Mouse (Mus musculus) hindbrain, embryonic 10.5 days (tissue): ENCODE data around the gene Mfap2. TPM values are rescaled to one million over a fixed set of nuclear protein-coding genes. Genes with fewer than 3 reads are reported as not detected.

Source experiments
- DNase-seq: peaks from one replicate; pipeline ENCODE4 v3.0.0-alpha.2; 2017; ENCODE audit warnings: low spot score
- H3K27ac ChIP-seq: fragments of 300-500 bp; sonication (generic); 2 replicates; pipeline ENCODE4 v1.5.1; 2016; ENCODE audit warnings: mild to moderate bottlenecking, moderate library complexity
- H3K27me3 ChIP-seq: fragments of 300-500 bp; sonication (generic); 2 replicates; pipeline ENCODE4 v1.6.1; 2016; ENCODE audit warnings: mild to moderate bottlenecking; ENCODE audit not compliant: poor library complexity, insufficient read depth, severe bottlenecking
- H3K36me3 ChIP-seq: fragments of 300-500 bp; sonication (generic); 2 replicates; pipeline ENCODE4 v1.6.1; 2016; ENCODE audit warnings: mild to moderate bottlenecking, moderate library complexity
- H3K4me1 ChIP-seq: fragments of 300-500 bp; sonication (generic); replicated peaks from 2 replicates; pipeline ENCODE4 v1.6.1; 2016; ENCODE audit warnings: mild to moderate bottlenecking
- H3K4me3 ChIP-seq: fragments of 300-500 bp; sonication (generic); 2 replicates; pipeline ENCODE4 v1.5.1; 2016; ENCODE audit warnings: mild to moderate bottlenecking, moderate library complexity
- H3K9me3 ChIP-seq: fragments of 300-500 bp; sonication (generic); 2 replicates; pipeline ENCODE4 v1.6.1; 2016; ENCODE audit warnings: mild to moderate bottlenecking, moderate library complexity
- WGBS: fragments of 180-500 bp; shearing (Covaris S2); methylation state at CpG from one replicate; pipeline ENCODE4 v1.1.7; 2016; 5-methylcytosine and 5-hydroxymethylcytosine counted together
- polyA plus RNA-seq: library from polyadenylated mRNA; unstranded; fragments of >200 nt; fragmentation: Nextera tagmentation; extraction: Ambion mirVana; gene quantifications from 2 replicates; pipeline ENCODE4 v1.2.1, GENCODE M21; 2016

Gene Mfap2
- polyA plus RNA-seq, 1 experiment from 2014 or later: 334 TPM

DNA sequence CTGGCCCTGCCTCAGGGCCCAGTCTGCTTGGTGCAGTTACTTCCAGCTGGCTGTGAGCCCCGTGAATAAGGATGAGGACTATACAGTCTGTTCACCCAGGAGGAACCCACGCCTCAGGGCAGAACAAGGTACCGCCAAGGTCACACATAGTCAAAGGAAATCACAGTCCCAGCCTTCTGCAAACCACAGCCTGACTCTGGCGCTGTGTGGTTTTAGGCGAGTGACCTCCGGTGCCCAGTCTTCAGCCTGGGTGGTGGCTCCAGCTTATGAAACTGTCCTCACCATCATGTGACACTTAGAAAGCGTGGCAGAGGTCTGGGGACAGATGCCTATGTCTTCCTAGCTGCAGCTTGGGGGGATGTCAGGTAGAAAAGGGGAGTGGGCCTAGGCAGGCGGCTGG is 14.4 kb upstream of the Mfap2 start:
- Histone ChIP-seq H3K36me3 (peaks cover 86% of the 10 kb centered on the region), H3K4me3 (no peak overlapping the region), H3K27me3 (no peaks in the 10 kb centered on the region), H3K9me3 (no peaks in the 10 kb centered on the region), H3K27ac (no peak overlapping the region), H3K4me1 (peaks cover 10% of the 10 kb centered on the region)
- DNase-seq: no peak
- WGBS: 90% methylated on average over 8 of the region's 8 CpGs

DNA sequence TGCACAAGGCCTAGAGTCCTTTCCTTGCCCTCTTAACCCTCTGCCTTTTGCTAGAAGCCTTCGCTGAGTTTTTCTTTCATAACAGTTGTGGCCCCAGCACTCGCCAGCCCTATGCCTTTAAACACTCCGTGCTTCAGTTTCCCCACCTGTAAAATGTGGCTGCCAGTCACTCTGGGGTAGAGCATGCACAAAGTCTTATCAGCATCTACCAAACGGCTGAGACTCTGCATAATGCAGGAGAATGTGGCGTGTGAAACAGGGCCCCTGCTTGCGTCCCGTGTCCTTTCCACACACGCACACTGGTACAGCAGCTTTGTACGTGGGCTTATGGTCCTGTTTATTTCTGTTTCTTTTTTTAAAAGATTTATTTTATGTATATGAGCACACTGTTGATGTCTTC is 13.4 kb upstream of the Mfap2 start:
- Histone ChIP-seq H3K27me3 (no peaks in the 10 kb centered on the region), H3K27ac (no peak overlapping the region), H3K4me1 (peaks cover 9% of the 10 kb centered on the region), H3K9me3 (no peaks in the 10 kb centered on the region), H3K36me3 (peaks cover 96% of the 10 kb centered on the region), H3K4me3 (no peak overlapping the region)
- WGBS: 95% methylated on average over 9 of the region's 9 CpGs
- DNase-seq: no peak

DNA sequence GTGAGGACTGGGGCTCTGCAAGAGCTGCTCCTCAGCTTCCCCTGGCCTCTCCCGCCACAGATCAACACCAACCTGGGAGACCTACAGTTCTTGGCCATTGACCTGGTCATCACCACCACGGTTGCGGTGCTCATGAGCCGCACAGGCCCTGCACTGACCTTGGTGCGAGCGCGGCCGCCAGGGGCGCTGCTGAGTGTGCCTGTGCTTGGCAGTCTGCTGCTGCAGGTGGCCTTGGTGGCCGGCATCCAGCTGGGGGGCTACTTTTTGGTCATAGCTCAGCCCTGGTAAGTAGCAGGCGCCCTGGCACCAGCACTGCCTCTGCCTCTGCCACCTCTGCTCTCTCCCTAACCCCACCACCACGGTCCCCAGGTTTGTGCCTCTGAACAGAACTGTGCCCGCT is 4.2 kb upstream of the Mfap2 start:
- Histone ChIP-seq H3K4me1 (peaks cover 45% of the 10 kb centered on the region), H3K36me3 (peaks cover 75% of the 10 kb centered on the region), H3K9me3 (peaks cover 6% of the 10 kb centered on the region; the same call in 1 of the 2 replicates), H3K4me3 (no peak overlapping the region), H3K27ac (no peak overlapping the region), H3K27me3 (no peaks in the 10 kb centered on the region)
- 86% methylated on average over 13 of the region's 13 CpGs for WGBS
- DNase-seq: no peak

DNA sequence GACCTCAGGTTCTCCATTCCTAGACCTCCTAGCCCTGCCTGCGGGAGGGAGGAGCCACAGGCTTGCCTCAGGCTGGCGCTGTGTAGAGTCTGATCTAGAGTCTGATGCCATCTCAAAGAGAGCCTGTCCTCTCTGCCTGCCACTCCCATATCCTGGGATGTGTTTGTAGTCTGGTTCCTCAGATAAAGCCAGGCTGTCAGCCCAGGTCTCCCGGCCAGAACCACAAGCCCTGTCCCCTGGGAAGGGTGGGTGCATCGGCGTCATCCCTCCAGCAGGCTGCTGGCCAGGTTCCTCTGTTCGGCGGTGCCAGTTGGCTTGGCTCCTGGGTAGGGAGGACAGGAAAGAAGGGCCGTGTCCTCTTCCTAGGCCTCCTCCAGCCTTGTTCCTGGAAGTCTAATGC is 2.2 kb upstream of the Mfap2 start:
- WGBS: 94% methylated on average over 8 of the region's 8 CpGs
- Histone ChIP-seq H3K4me1 (peaks cover 50% of the 10 kb centered on the region), H3K27me3 (no peaks in the 10 kb centered on the region), H3K4me3 (no peak overlapping the region), H3K27ac (0 out of 2 replicates have a peak overlapping the region, but pooled peaks have one; percentile 8), H3K9me3 (peaks cover 6% of the 10 kb centered on the region; the same call in 1 of the 2 replicates), H3K36me3 (peaks cover 62% of the 10 kb centered on the region)
- no peak for DNase-seq

DNA sequence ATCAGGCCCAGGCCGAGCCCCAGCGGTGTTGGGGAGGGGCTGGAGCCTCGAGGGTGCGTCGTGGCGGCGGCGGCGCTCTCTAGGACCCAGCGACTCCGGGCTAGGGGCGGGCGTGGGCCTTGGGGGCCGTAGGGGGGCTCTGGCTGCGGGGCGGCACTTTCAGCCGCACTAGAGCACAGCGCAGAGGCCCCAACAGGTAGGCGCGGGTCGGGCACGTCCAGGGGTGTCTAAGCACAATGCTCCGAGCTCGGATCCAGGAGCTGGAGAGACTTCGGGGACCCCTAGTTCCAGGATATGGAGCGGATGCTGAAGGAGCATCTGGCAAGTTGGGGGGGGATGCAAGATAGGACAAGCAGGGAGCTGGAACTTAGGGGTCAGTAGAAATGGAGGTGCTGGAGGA is 308 bp downstream of the Mfap2 start:
- Histone ChIP-seq H3K4me1 (peaks cover 44% of the 10 kb centered on the region), H3K27ac (peak overlapping the region; percentile 98), H3K4me3 (peak overlapping the region; percentile 75), H3K36me3 (peaks cover 62% of the 10 kb centered on the region), H3K9me3 (peaks cover 6% of the 10 kb centered on the region; the same call in 1 of the 2 replicates), H3K27me3 (no peaks in the 10 kb centered on the region)
- peak; percentile 82 for DNase-seq
- 2% methylated on average over 26 of the region's 26 CpGs for WGBS

DNA sequence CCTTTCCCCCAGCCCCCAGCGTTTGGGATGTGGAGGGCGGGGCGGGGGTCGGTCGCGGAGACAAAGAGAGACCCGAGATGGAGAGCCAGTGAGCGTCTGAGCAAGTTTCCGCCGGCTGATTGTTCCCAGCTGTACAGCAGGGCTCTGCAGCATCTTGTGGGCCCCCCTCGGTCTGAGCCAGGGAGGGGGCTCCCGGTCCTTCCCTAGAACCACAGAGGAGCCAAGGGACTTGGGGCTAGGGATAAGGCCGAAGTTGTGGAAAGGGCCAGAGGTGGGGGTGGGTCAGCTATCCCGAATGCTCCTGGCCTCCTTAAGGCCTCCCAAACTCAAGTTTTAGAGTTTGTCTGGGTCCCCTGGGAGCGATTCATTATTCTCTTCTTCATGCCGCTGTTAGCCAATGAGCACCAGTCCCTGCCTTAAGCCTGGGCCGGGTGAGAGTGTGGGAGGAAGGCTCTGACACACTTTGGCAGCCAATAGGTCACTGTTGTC is 767 bp downstream of the Mfap2 start:
- H3K36me3 ChIP-seq: peaks cover 62% of the 10 kb centered on the region
- H3K4me3 ChIP-seq: peak overlapping the region; percentile 75
- H3K4me1 ChIP-seq: peaks cover 40% of the 10 kb centered on the region
- no peaks in the 10 kb centered on the region for H3K27me3 ChIP-seq
- peak overlapping the region; percentile 98 for H3K27ac ChIP-seq
- DNase-seq: peak; percentile 63
- H3K9me3 ChIP-seq: peaks cover 6% of the 10 kb centered on the region; the same call in 1 of the 2 replicates
- under 1% methylated on average over 17 of the region's 17 CpGs for WGBS

DNA sequence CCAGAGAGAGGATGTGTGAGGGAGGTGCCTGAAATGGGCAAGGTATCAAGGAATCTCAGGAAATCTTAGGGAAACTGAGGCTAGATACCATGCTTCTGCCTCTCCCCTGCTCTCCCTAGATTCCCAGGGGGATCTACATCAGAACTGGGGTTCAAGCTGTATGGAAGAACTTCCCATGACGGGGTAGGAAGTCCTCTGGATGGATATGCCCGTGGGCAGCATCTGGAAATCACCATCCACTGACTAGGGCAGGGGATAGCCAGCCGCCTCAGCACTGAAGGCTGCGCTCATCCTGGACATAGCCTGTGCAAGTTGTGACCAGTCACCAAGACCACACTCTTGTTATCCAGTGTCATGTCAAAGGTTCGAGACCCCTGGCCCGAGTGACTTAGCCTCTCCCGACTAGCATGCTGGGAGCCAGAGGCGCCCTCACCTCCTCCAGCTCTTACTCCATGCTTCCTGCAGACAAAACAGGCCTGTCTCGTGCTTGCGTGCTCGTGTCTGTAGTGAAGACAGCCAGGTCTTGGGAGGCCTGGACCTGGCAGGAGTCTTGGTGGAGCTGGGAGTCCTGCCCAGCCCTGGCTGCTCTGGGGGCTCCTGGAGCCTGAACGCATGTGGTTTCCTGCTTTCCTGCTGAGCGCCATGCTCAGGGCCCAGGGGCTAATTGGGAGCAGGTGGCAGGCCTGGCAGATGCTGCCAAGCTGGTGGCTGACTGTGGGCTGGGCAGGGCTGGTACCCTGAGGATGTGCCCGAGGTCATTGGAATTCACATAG is 1.5 kb downstream of the Mfap2 start:
- Histone ChIP-seq H3K27me3 (no peaks in the 10 kb centered on the region), H3K4me1 (peaks cover 40% of the 10 kb centered on the region), H3K27ac (peak overlapping the region; percentile 98), H3K4me3 (peak overlapping the region; percentile 75), H3K9me3 (peaks cover 5% of the 10 kb centered on the region; the same call in 1 of the 2 replicates), H3K36me3 (peaks cover 62% of the 10 kb centered on the region)
- DNase-seq: no peak
- WGBS: 50% methylated on average over 14 of the region's 14 CpGs

DNA sequence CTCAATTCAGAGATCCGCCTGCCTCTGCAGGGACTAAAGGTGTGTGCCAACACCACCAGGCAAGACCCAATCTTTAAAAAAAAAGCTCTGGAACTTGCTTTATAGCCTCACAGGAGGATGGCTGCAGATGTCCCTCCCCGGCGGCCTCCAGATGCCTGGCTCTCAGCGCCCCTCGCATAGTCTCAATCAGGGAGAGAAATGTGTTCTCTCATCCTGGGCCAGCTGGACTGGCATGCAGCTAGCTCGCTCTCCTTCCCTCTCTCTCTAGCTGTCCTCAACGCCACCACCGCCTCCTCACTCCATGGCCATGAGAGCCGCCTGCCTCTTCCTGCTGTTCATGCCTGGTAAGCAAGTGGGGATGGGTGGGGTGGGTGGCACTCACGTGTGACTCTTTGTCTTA is 2.3 kb downstream of the Mfap2 start:
- Histone ChIP-seq H3K27ac (peak overlapping the region; percentile 98), H3K4me3 (peak overlapping the region; percentile 75), H3K36me3 (peaks cover 64% of the 10 kb centered on the region), H3K9me3 (no peaks in the 10 kb centered on the region), H3K4me1 (peaks cover 48% of the 10 kb centered on the region), H3K27me3 (no peaks in the 10 kb centered on the region)
- no peak for DNase-seq
- 85% methylated on average over 10 of the region's 10 CpGs for WGBS

DNA sequence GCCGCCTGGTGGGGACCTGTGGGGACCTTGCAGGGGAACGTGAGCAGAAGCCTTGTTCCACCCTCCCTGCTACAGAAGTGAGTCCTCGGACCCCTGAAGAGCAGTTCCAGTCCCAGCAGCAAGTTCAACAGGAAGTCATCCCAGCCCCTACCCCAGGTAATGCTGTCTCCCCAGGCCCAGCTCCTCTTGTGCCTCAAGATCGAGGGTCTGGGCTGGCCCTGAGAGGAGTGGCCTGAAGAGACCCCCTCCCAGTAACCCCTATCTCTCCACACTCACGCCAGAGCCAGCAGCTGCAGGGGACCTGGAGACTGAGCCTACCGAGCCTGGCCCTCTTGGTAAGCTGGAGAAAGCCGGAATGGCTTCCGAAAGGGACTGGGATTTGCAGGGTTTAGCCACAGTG is 3.9 kb downstream of the Mfap2 start:
- no peak for DNase-seq
- Histone ChIP-seq H3K27ac (0 out of 2 replicates have a peak overlapping the region, but pooled peaks have one; percentile 47), H3K36me3 (peaks cover 68% of the 10 kb centered on the region), H3K9me3 (no peaks in the 10 kb centered on the region), H3K4me1 (peaks cover 57% of the 10 kb centered on the region), H3K27me3 (no peaks in the 10 kb centered on the region), H3K4me3 (no peak overlapping the region)
- WGBS: 83% methylated on average over 8 of the region's 8 CpGs

DNA sequence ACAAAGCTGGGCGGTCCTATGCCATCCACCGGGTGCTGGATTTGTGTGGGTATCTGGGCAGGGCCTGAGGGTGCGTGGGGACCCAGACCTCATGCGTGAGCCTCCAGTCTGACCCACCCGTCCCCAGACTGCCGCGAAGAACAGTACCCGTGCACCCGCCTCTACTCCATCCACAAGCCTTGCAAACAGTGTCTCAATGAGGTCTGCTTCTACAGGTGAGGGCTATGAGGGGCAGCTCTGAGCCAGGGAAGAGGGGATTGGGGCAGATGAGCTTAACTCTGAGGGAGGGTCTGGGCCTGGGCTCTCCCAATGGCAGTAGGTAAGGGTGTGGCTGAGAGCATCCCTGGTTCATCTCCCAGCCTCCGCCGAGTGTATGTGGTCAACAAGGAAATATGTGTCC is 4.6 kb downstream of the Mfap2 start:
- H3K4me1 ChIP-seq: peaks cover 63% of the 10 kb centered on the region
- H3K27me3 ChIP-seq: no peaks in the 10 kb centered on the region
- no peak overlapping the region for H3K27ac ChIP-seq
- no peaks in the 10 kb centered on the region for H3K9me3 ChIP-seq
- 91% methylated on average over 11 of the region's 11 CpGs for WGBS
- no peak for DNase-seq
- H3K4me3 ChIP-seq: no peak overlapping the region
- peaks cover 76% of the 10 kb centered on the region for H3K36me3 ChIP-seq

DNA sequence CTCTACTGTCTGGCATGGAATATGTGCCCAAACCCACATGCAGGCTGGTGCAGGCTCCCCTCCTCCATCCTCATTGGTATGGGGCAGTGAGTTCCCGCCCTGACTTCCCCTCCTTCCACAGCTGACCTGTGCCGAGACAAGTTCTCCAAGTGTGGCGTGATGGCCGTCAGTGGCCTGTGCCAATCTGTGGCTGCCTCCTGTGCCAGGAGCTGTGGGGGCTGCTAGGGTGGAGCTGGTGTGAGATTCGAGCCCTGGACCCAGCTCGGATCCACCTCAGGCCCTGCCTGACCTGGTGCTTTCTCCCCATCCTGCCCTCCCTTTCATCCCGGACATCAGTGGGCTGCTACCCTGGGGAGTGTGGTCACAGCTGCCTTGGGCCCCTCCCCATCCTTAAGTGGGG is 5.1 kb downstream of the Mfap2 start:
- no peak for DNase-seq
- H3K27ac ChIP-seq: no peak overlapping the region
- H3K4me3 ChIP-seq: no peak overlapping the region
- H3K36me3 ChIP-seq: peaks cover 81% of the 10 kb centered on the region
- no peaks in the 10 kb centered on the region for H3K27me3 ChIP-seq
- 84% methylated on average over 7 of the region's 7 CpGs for WGBS
- H3K4me1 ChIP-seq: peaks cover 63% of the 10 kb centered on the region
- no peaks in the 10 kb centered on the region for H3K9me3 ChIP-seq

DNA sequence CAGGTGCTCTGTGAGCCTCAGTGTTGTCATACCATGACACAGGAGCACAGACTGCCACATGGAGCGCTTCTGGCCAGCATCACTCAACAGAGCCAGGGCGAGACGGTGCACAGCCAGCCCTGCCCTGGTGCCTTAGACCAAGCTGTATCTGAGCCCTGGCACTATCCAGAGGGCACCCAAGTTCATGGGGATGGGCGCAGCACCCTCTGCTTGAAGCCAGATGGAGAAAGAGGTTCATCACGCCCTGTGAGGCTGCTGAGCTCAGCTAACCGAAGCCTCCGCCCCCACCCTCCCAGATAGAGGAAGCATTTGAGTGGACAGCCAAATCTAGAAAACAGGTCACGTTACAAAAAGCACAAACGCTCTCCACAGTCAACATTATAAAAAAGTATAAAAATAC is 6.1 kb downstream of the Mfap2 start:
- WGBS: 90% methylated on average over 9 of the region's 9 CpGs
- no peaks in the 10 kb centered on the region for H3K27me3 ChIP-seq
- H3K27ac ChIP-seq: no peak overlapping the region
- H3K4me3 ChIP-seq: no peak overlapping the region
- H3K36me3 ChIP-seq: peaks cover 84% of the 10 kb centered on the region
- peaks cover 66% of the 10 kb centered on the region for H3K4me1 ChIP-seq
- H3K9me3 ChIP-seq: no peaks in the 10 kb centered on the region
- no peak for DNase-seq

DNA sequence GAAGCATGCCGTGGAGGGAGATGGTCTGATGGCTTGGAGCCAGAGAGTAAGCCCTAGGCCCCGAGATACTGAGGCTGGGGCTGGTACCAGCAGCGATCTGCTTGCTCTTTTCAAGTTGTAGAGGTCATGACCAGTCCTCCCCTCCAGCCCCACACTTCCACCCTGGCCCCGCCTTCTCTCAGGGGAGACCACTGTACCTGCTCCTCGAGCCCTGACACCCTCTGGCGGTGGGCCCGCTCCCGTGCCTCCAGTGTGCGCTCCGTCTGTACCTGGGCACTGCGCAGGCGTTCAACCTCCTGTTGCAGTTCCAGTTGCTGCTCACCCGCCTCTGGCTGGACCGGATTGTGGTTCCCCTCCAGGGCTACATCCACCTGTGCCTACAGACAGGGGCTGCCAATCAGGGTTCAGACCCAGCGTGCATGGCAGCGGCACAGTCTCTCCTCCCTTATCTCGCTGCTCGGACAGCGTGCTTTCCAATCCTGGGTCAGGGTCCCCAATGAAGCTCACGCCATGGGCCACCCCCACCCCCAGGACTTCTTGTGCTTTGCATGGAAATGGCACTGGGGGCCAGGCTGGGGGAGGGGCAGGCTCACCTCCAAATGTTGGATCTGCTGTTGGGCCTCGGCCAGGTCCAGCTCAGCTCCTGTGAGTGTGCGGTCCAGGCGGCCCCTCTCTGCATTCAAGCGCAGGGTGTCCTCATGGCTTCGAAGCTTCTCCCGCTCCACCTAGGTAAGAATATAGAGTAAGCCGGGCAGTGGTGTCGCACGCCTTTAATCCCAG is 7.6 kb downstream of the Mfap2 start:
- Histone ChIP-seq H3K4me1 (peaks cover 60% of the 10 kb centered on the region), H3K36me3 (peaks cover 91% of the 10 kb centered on the region), H3K27me3 (no peaks in the 10 kb centered on the region), H3K27ac (peak overlapping the region; percentile 62; the same call in 1 of the 2 replicates), H3K9me3 (no peaks in the 10 kb centered on the region), H3K4me3 (no peak overlapping the region)
- 85% methylated on average over 29 of the region's 29 CpGs for WGBS
- no peak for DNase-seq
